Mouse (Mus musculus) testis, postnatal 14 days (tissue): ENCODE measurements around the gene Tat.

Source experiments
- DNase-seq: peaks from one replicate; pipeline ENCODE4 v3.0.0; 2021; ENCODE audit warnings: low spot score

Gene Tat

DNA sequence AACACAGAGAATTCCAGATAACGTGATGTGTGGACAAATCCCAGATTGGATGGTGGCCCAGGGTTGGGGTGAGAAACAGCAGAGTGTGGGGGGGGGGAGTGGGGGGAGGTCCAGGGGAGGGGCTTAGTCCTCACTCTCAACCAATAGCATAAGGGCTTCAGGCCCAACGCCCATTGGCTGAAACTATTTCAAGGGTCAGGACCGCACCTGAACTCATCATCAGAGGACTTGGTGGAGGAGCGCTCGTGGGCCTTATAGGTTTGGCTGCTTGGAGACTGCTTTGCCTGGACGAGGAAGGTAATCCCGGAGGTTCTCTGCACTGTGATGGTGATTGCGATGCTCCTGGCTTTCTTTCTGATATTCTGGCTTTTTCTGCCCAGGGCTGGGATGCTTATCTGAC, at the start of gene Tat:
Tat (plus strand) TSS at position 214 of the 400 bp plus-strand sequence.
- no peak for DNase-seq

DNA sequence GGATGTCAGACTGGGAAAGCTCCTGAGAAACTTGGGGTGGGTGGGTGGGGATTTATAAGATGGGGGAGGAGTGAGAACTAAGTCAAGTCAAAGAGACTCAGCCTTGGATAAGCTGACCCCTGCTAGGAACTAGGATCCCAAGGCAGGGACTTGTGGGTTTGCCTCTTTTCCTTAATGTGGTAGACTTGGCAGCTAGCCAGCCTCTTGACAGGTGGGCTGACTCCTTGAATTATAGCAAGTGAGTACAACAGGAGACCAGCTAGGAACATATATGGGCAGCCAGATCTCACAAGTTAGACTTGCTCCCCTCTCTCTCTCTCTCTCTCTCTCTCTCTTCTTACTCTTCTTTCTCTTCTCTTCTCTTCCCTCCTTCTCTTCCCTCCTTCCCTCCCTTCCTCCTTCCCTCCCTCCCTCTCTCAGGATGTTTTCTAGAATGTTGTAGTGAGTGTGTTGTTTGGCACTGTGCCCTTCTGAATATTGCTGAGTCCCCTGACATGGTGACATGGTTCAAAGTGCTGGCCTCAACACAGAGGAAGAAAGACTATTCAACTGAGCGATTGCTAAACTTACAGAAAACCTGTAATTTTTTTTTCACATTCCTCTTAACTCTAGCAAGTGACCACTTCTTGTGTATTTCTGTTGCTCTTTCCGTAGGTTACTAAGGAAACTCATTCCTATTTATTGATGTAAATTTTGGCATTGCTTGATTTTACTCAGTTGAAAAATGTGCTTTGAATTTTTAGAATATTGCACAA, 48.5 kb upstream of the Tat start:
- no peak for DNase-seq

DNA sequence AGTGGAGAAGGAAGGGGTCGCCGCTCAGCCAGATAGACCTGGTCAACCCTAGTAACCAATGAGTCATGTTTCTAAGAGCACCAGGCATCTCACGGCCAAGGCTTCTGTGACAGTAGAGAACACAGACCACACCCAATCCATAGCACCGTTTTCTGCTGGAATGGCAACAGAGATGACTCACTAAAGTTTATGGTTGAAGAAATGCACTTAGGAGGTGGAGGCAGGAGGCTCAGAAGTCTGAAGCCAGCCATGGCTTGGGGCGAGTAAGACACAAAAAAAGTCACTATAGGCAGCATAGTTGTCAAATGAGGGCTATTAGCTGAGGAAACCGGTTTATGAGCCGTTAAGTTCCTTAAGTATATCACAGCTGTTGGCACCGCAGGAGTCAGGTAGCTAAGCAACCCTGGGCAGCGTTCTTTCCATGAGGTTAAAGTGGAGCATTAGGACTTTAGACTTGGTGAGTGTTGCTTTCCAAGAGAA, 45.0 kb upstream of the Tat start:
- no peak for DNase-seq

DNA sequence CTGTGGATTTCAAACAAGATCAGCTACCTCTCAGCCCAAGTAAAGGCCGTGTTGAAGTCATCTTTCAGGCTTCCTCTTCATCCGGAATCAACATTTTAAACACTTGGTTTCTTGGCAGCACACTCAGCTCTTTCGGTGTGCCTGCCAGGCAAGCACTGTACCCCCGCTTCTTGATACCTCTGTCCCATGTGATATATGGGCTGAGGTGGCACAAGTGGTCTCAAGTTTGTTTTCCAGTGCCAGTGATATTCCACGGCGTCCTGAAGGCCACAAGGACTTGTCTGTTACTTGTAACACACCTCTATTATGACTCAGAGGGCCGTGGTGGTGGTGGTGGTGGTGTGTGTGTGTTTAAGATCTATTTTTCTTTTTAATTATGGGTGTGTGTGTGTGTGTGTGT, 44.5 kb upstream of the Tat start:
- DNase-seq = no peak

DNA sequence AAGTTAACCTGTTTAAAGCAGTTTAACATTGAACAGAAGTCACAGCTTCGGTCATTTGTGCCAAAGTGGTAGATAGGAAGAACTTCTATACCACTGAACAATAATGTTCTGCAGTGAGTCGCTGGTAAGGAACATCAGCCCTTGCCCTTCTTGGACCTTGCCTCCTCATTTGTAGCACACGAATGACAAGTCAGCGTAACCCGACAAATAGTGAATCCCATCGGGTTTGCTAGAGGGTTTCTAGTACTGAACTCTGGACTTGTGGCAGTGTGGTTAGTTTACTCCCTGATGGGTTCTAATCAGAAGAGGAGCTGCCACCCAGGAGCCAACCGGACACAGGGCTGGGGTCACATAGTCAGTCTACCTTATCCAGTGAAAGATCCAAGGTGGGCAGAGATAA, 44.0 kb upstream of the Tat start:
- DNase-seq = no peak

DNA sequence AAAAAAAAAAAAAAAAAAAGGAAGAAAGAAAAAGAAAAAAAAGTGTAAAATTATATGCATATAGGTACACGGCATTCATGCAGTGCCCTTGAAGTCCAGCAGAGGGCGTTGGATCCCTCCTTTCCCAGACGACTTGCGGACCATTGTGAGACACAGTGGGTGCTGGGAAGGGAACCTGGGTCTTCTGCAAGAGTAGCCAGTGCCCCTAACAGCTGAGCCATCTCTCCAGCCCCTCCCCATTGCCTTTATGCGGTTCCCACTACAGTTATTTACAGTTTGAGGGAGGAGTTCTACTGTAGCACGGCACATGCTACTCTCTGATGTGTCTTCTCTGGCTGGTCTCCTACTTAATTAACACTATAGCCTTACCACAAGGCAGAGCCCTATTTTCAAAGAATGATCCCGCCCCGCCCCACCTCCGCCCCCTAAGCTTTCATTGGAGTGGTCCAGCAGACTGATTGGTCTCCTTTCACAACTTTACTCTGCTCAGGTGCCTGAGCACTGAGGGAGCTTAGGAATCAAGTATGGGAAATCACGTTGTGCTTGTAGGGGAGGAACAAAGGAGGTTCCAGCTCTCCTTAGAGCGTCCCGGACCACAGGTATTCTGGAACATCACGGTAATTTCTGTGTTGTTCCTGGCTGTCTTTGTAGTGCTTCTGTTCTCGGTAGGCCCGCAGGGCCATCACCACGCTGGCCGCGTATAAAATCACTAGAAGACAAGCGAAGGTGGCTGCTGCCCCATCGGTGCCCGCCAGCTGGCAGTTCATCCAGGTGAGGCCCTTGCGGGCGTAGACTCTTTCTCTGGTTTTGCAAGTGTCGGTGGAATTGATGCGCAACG, 42.6 kb upstream of the Tat start:
- peak; percentile 60 for DNase-seq

DNA sequence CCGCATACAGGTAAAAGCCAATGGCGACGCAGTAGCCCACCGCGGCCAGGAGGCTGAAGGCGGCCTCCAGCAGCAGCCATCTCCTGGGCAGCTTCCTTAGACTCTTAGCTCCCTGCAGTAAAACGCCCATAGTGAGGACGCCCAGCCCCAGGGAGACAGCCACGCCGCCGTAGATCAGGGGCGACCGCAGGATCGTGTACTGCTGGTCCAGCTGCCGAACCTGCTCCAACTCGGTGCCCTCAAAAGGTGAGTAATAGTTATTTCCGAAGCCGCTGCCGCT, 42.0 kb upstream of the Tat start:
- DNase-seq = no peak

DNA sequence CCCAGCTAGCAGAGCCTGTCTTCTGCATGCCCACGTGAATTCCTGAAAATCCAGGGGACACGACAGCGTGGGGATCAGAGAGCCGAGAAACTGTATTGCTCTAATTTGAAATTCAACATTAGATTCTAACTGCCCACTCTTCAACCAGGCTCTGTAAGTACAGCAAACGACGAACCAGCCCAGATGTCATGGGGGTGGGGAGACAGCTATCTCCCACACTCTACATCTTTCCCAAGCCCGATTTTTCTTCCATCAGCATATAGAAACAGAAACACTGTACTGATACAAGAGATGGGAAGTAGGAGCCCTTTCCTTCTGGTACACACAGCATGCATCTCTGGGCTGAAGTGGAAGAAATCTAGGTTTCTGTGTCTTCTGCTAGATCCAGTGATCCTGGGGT, 38.1 kb upstream of the Tat start:
- no peak for DNase-seq

DNA sequence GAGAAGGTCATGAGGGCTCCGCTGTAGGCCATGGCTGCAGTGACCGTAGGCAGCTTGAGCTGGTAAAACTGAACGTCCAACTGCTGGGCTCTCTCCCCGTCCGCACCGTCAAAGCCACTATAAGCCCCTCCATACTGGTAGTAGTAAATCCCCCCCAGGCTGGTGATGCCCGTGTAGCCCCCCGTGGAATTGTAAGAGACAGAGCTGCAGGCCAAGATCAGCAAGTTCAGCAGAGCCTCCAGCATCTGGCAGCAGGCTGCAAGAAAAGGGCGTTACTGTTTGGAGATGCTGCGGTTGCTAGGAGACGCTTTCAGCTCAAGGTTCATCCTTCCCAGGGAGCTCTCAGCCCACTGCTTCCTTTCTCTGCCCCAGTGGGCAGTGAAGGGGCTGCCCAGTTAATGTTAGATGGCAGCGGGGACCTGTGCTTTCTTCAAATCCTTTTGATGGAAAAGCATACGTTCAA, 35.7 kb upstream of the Tat start:
- DNase-seq = peak; percentile 39

DNA sequence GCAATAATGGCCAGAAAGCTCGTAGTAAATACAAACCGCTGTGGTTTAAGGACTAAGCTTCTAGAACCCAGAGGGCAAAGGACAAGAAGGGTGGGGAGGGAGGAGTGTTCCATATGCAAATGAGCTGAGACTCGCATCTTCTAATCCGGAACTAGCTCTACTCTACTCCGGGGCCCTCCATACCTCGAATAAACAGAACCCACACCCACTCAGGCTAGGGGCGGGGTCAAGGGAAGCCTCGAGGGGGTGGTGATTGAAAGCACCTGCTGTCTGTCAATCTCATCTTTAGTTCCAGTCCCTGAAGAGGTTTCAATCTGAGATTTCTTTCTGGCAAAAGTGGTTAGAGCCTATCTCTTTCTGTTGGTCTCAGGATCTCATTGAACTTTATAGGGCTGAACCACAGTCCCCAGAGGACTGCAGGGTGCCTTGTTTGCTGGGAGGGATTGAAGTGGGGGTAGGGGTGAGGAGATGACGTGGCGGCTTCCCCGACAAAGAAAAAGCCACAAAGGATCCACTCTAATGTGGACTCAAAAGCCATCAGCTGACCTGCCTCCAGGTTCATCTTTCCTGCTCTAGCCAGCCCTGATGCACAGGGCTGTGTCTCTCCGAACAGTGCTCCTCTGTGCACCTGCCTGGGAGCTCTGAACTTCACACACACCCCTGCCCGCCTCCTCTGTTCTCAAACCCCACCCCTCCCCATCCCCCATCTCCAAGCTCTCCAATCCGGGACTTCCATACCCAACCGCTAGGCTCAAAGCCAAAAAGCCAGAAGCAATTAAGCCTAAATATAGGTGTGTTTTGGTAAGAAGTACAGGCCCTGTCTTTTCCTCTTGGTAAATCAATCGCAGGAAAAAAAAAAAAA, 32.8 kb upstream of the Tat start:
- DNase-seq = no peak

DNA sequence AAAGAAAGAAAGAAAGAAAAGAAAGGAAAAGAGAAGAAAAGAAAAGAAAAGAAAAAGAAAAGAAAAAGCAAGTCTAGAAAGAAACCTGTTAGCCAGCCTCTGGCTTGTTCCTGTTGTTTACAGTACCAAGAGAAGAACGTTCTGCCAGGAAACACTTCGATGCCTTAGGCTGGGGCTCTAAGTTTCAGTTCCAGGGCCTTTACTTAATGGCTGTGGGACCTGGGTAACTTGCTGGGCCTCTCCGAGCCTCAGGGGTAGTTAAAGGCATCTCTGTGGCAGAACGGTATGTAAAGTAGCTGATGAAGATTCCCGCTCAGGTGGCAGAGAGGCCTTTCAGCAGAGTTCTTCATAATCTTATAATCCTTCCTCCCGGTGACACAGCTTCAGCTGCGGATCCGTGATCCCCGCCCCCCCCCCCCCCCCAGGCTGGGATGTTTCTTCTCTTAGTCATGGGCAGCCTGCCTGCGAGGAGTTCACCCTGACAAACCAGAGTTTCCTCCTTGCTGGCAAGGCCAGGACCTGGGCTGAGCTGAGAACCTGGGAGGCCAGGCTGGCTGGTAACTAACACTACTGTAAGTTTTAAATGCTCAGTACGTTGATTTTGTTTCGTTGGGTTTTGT, 32.1 kb upstream of the Tat start:
- DNase-seq = no peak

DNA sequence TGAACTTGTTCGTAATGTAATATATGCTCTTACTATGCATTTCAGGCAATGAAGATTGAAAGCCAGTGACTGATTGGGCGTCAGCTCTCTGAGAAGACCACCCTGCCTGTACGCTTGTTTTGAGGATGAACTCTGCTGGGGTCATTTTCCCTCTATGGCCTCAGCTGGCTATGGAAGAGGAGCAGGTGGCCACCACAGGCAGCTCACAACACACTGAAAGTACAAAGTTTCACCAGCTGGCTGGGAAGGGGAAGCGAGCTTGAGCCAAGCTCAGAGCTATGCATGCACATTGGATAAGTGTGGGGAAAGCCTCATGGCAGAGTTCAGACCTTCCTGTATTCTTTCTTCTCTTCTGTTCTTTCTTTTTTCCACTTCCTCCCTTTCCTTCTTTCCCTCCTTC, 31.1 kb upstream of the Tat start:
- DNase-seq = no peak

DNA sequence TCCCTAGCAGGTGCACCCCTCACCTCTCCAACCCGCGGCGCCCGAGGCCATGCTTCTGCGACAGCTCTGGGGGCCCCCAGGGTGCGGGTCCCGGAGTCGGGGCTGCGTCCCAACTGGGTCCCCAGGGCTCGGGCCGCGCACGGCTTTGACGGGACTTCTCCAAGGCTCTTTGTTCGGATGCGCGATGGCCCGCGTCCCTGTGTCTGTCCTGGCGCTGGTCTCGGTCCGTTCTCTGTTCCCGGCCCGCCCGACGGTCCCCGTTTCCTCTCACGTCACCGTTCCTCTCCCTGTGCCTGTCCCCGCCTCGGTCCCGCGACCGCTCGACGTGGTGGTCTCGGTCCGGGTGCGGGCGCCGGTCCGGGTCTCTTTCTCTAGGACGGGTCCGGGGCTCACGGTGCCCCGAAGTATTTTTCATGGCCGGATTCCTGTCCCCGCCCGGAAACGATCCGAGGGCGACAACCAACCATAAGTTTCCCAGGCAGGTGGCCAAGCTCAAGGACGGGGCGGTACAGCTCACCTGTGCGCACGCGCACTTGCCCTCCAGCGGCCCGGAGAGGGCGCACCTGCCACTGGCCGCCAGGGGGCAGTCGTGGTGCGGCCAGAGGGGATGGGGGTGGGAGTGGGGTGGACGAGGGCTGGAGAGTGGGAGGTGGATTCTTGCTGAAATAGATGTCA, 28.4 kb upstream of the Tat start, which contains the start of gene Marveld3:
Marveld3 (minus strand) TSS at position 511 of the 675 bp plus-strand sequence.
- peak; percentile 78 for DNase-seq

DNA sequence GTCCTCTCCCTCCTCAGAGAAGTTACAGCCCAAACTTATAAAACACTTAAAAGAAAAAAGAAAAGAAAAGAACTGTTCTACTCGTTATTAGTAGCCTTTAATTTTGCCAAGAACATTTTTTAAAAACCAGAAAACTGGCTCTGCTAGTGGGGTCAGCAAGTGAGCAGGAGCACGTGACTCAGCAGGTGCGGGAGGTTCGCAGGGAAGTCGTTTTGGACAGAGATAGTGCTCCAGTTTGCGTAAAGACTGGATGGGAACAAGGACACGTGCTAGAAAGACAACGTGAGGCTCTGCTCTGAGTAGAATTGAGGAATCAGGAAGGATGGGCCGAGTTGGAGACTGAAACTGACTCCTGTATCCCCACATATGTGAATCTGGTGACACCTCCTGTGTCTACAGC, 27.3 kb upstream of the Tat start:
- no peak for DNase-seq

DNA sequence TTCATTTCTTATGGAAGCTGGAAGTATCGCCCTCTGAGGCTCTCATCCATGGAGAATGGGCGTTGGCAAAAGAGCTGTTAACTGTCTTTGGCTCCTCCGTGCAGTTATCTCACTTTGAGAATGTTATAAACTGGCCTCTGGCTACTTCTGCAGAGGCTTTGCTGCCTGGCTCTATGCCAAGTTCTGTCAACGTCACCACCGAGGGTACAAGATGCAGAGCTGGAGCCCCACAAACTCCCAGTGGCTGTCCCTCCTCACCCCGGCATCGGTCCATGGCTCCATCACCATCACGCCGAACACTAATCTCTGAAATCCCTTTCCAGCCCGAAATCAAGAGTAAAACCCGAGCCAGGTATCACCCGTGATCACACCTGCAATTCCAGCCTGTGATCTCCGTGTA, 26.8 kb upstream of the Tat start:
- no peak for DNase-seq

DNA sequence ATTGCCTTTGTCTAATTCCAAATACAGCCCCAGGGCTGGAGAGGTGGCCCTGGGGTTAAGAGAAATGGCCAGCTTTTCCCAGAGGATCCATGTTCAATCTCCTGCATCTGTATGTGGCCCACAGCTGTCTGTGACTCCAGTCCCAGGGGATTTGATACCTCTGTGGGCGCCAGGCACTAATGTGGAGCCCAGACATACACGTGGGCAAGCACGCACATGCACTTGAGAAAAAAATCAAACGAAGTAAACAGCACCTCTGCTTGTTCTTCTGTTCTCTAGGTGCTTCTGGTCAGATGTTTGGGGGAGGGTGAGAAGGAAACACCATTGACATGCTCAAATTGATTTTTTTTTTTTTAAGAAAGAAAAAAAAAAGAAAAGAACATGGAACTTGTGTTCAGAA, 26.1 kb upstream of the Tat start:
- no peak for DNase-seq

DNA sequence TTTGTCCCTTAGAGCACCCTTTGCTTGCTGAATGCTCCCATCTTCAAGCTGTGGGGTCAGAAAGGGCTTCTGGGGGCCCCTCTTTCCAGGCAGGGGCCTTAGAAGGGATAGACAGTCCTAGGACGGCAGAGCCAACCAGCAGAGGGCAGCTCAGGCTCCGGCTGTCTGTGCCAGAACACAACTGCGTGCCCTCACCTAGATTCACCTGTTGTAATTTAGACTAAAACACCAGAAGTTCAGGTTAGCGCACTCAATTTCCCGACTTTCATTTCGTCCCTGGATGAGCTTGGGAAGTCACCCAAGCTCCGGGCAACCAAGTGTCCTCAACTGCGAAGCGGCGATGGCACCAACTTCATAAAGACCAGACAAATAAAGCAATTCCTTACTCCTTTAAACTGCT, 21.4 kb upstream of the Tat start:
- DNase-seq = no peak

DNA sequence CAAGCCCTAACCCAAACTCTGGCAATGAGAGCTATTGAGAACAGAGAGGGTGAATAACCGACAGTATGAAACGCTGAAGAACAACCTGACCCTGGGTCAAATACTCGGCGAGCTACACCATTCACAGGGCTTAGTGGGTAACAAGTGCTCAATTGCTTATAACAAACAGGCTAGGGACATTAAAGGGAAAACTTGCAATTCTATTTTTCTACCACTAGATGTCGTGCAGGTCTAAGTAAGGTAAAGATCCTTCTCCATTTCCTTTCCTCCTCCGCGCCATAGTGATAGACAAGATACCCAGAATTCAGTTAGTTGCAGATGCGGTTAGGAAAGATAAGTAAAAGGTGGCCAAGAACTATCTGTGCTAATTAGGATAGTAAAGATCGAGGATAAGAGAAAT, 19.9 kb upstream of the Tat start:
- no peak for DNase-seq

DNA sequence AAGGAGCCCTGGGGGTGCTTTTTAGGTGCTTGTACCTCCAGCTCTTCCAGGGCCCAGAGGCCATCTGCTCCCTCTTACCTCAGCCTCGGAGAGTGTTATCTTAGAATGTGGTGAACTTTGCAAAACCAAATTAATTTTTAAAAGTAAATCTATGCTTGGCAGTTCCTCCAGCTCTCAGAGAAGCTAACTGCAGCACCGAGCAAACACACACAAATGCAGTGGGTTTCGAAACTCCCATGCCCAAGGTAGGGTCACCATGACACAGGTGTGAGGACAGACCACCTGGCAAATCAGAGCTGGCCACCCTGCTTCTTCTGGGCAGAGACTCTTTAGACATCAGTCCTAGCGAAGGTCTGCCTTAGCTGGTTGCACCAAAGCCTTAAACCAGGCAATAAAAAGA, 17.3 kb upstream of the Tat start:
- no peak for DNase-seq

DNA sequence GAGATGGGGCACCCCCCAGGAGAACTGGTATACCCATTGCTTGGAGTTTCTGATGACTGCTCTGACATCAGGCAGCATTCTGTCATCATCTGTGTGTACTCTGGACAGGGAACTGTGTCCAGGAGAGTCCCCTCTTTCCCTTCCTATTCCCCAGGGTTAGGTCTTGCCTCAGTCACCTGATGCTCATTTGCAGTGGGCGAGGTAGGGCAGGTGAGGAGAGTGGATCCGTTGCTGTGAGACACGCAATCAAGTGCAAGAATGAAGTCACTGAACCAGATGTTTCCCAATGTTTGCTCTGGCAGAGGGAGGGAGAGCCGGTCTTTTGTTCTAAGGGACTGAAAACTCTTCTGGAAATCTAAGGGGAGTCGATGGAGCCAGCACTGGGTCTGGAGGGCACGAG, 10.9 kb upstream of the Tat start:
- DNase-seq = no peak

DNA sequence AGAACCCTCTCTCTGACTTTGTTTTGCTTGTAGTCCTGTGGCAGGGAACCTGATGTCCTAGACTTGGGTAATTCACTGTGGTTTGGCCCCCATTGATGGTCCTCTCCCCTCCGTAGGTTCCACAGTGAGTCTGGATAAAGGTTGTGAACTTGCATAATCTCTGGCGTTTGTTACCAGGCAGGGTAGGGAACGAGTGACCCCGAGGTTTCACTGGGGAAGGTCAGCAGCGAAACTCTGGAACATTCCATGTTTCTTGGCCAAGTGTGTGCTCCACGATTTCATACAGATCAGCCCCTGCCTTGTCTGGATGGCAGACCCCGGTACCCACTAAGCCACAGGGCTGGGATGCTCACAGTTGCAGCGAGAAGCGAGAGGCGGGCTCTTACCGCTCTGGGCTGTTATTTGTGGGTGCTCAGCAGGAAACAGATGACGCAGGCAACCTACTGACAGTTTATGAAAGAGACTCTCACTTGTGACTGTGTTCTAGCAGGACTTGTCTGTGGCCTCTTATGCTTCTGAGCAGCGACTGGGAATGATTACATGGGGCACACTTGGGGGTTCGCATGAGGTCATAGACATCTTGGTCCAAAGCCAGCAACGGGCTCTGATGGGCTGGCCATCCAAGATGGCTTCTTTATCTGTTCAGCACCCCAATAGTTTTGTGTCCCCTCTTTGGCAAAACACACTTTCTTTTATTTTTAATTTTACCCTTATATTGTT, 7.7 kb upstream of the Tat start:
- DNase-seq = no peak
